Mouse (Mus musculus) C2C12 (cell line): ENCODE results near the gene Spsb3. TPM values are rescaled to one million over a fixed set of nuclear protein-coding genes. Genes with fewer than 3 reads are reported as not detected.

ENCODE experiments used
- H3K27me3 ChIP-seq: one replicate; pipeline ENCODE4 v1.6.1; 2011; ENCODE audit not compliant: control insufficient read depth, insufficient read depth, insufficient read length
- H3K36me3 ChIP-seq: one replicate; pipeline ENCODE4 v1.6.1; 2011; ENCODE audit not compliant: control insufficient read depth, insufficient read depth
- H3K4me3 ChIP-seq: one replicate; pipeline ENCODE4 v1.5.1; 2011; ENCODE audit warnings: mild to moderate bottlenecking, control low read depth; ENCODE audit not compliant: poor library complexity, insufficient read depth, severe bottlenecking
- H3K79me2 ChIP-seq: one replicate; pipeline ENCODE4 v1.6.1; 2011; ENCODE audit not compliant: control insufficient read depth, insufficient read depth
- H3K79me3 ChIP-seq: one replicate; pipeline ENCODE4 v1.6.1; 2011; ENCODE audit warnings: low read depth, control low read depth
- H3ac ChIP-seq: one replicate; pipeline ENCODE3; 2011; ENCODE audit warnings: low read depth; ENCODE audit not compliant: control insufficient read depth, insufficient read length
- CEBPB ChIP-seq: IDR thresholded peaks from one replicate; pipeline ENCODE4 v1.6.1; 2011; ENCODE audit warnings: low read depth, mild to moderate bottlenecking, control low read depth, moderate library complexity
- CTCF ChIP-seq: IDR thresholded peaks from one replicate; pipeline ENCODE4 v1.5.1; 2011; ENCODE audit not compliant: control insufficient read depth, insufficient read depth, insufficient read length
- FOSL1 ChIP-seq: IDR thresholded peaks from one replicate; pipeline ENCODE4 v1.8.0; 2011; ENCODE audit warnings: mild to moderate bottlenecking, low read length; ENCODE audit not compliant: poor library complexity, insufficient read depth, severe bottlenecking
- MAX ChIP-seq: IDR thresholded peaks from one replicate; pipeline ENCODE4 v1.6.1; 2011; ENCODE audit warnings: mild to moderate bottlenecking, control low read depth
- MYOD1 ChIP-seq: IDR thresholded peaks from one replicate; pipeline ENCODE4 v1.6.1; 2011; ENCODE audit warnings: low read depth; ENCODE audit not compliant: control insufficient read depth, insufficient read length
- MYOG ChIP-seq: IDR thresholded peaks from one replicate; pipeline ENCODE4 v1.6.1; 2011; ENCODE audit not compliant: control insufficient read depth, insufficient read length; ENCODE audit errors: extremely low read depth
- USF1 ChIP-seq: IDR thresholded peaks from one replicate; pipeline ENCODE4 v1.6.1; 2011; ENCODE audit warnings: low read depth, mild to moderate bottlenecking, control low read depth, moderate library complexity
- polyA plus RNA-seq: library from polyadenylated mRNA; unstranded; fragments of >200 nt; fragmentation: generic; extraction: Trizol; gene quantifications from one replicate; pipeline ENCODE4 v1.2.1, GENCODE M21; 2012; ENCODE audit warnings: missing spikeins

Gene Spsb3
- polyA plus RNA-seq, 1 experiment = 37.0 TPM

- Histone ChIP-seq H3K79me2 (peaks cover 23% of the 10 kb centered on the region), H3K27me3 (no peaks in the 10 kb centered on the region), H3K79me3 (peaks cover 9% of the 10 kb centered on the region), H3ac (peak overlapping the region; percentile 43), H3K4me3 (peak overlapping the region; percentile 96), H3K36me3 (peaks cover 4% of the 10 kb centered on the region)
- TF ChIP-seq MYOD1 = no peak
- no peak for TF ChIP-seq CEBPB
- no peak for TF ChIP-seq MYOG
- TF ChIP-seq USF1 = no peak
- no peak for TF ChIP-seq CTCF
- no peak for TF ChIP-seq FOSL1
Observed at GRCm38 (mm10) chr17:24885356-24886133, 898 bp upstream of the Spsb3 start.

GRCm38 (mm10) chr17:24886932-24887271, 459 bp downstream of the Spsb3 start:
- H3K4me3 ChIP-seq = peak overlapping the region; percentile 64
- H3K79me3 ChIP-seq = peaks cover 9% of the 10 kb centered on the region
- H3ac ChIP-seq = peak overlapping the region; percentile 50
- H3K79me2 ChIP-seq = peaks cover 23% of the 10 kb centered on the region
- no peaks in the 10 kb centered on the region for H3K27me3 ChIP-seq
- TF ChIP-seq MYOD1 (no peak), USF1 (no peak), CTCF (no peak), MAX (no peak), MYOG (no peak), FOSL1 (no peak), CEBPB (no peak)
- peaks cover 9% of the 10 kb centered on the region for H3K36me3 ChIP-seq

- no peak for TF ChIP-seq USF1
- TF ChIP-seq MYOG = no peak
- no peak for TF ChIP-seq MYOD1
- TF ChIP-seq CTCF = no peak
- no peak for TF ChIP-seq FOSL1
- TF ChIP-seq MAX = no peak
- TF ChIP-seq CEBPB = no peak
- peaks cover 14% of the 10 kb centered on the region for H3K36me3 ChIP-seq
- peaks cover 27% of the 10 kb centered on the region for H3K79me2 ChIP-seq
- H3ac ChIP-seq = peak overlapping the region; percentile 50
- peaks cover 9% of the 10 kb centered on the region for H3K79me3 ChIP-seq
- no peaks in the 10 kb centered on the region for H3K27me3 ChIP-seq
- peak overlapping the region; percentile 64 for H3K4me3 ChIP-seq
Observed at GRCm38 (mm10) chr17:24887291-24888080, 1.0 kb downstream of the Spsb3 start.

- Histone ChIP-seq H3ac (no peak overlapping the region), H3K79me2 (peaks cover 41% of the 10 kb centered on the region), H3K27me3 (no peaks in the 10 kb centered on the region), H3K36me3 (peaks cover 25% of the 10 kb centered on the region), H3K79me3 (peaks cover 13% of the 10 kb centered on the region), H3K4me3 (no peak overlapping the region)
- TF ChIP-seq MYOG (no peak), CEBPB (no peak), USF1 (no peak), CTCF (no peak), MAX (no peak), FOSL1 (no peak), MYOD1 (no peak)
Observed at GRCm38 (mm10) chr17:24888862-24889261, 2.4 kb downstream of the Spsb3 start.

DNA sequence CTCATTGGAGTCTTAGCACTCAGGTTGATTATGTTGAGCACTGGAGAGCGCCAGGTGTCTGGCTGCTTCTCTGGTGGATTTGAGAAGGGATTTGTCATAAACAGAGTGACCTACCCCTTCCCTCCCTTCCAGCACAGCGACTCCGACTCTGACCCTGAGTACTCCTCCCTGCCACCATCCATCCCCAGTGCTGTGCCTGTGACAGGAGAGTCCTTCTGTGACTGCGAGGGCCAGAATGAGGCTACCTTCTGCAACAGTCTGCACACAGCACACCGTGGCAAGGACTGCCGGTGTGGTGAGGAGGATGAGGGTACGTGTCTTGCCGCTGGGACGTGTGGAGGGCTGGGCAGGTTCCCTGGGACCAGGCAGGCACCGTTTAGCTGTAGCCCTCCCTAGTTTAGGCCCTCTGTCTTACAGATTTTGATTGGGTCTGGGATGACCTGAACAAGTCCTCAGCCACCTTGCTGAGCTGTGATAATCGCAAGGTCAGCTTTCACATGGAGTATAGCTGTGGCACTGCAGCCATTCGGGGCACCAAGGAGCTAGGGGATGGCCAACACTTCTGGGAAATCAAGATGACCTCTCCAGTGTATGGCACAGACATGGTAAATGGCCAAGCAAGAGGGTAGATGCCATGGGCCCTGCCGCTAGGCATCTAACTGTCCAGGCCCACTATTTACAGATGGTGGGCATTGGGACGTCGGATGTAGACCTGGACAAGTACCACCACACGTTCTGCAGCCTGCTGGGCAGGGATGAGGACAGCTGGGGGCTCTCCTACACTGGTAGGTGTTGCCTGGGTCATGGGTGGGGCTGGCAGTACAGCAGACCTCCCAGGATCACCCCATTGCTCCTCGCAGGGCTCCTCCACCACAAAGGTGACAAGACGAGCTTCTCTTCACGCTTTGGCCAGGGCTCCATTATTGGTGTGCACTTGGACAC, 4.0 kb downstream of the Spsb3 start:
- Histone ChIP-seq H3K4me3 (no peak overlapping the region), H3K36me3 (peaks cover 26% of the 10 kb centered on the region)

More for the DNA sequence above, 4.0 kb downstream of the Spsb3 start:
- H3K79me3 ChIP-seq = peaks cover 15% of the 10 kb centered on the region
- H3K79me2 ChIP-seq = peaks cover 49% of the 10 kb centered on the region
- no peak overlapping the region for H3ac ChIP-seq
- TF ChIP-seq MAX (no peak), MYOG (no peak), MYOD1 (no peak), USF1 (no peak), CTCF (no peak), CEBPB (no peak), FOSL1 (no peak)
- H3K27me3 ChIP-seq = no peaks in the 10 kb centered on the region
